Mouse (Mus musculus) intestine, embryonic 16.5 days (tissue): ENCODE data around the gene Nrcam. TPM values are rescaled to one million over a fixed set of nuclear protein-coding genes. Genes with fewer than 3 reads are reported as not detected.

Source experiments
- ATAC-seq: fragments of 200-750 bp; cut with Nextera tagmentation; 2 replicates; pipeline ENCODE4 v1.8.0; 2017; ENCODE audit warnings: moderate TSS enrichment, moderate library complexity
- H3K27ac ChIP-seq: fragments of 300-500 bp; sonication (generic); 2 replicates; pipeline ENCODE4 v1.5.1; 2014; ENCODE audit warnings: mild to moderate bottlenecking, low read length
- H3K27me3 ChIP-seq: fragments of 300-500 bp; sonication (generic); replicated peaks from 2 replicates; pipeline ENCODE4 v1.6.1; 2014; ENCODE audit warnings: low read length, control low read depth, mixed read lengths; ENCODE audit not compliant: control insufficient read depth, insufficient read depth
- H3K36me3 ChIP-seq: fragments of 300-500 bp; sonication (generic); 2 replicates; pipeline ENCODE4 v1.6.1; 2014; ENCODE audit warnings: low read length, control low read depth; ENCODE audit not compliant: control insufficient read depth, insufficient read depth
- H3K4me1 ChIP-seq: fragments of 300-500 bp; sonication (generic); 2 replicates; pipeline ENCODE4 v1.6.1; 2014; ENCODE audit warnings: low read length, control low read depth, mixed read lengths; ENCODE audit not compliant: control insufficient read depth, insufficient read depth
- H3K4me2 ChIP-seq: fragments of 300-500 bp; sonication (generic); 2 replicates; pipeline ENCODE4 v1.6.1; 2014; ENCODE audit warnings: low read depth, low read length, control low read depth
- H3K4me3 ChIP-seq: fragments of 300-500 bp; sonication (generic); 2 replicates; pipeline ENCODE4 v1.5.1; 2014; ENCODE audit warnings: mild to moderate bottlenecking, low read length
- H3K9ac ChIP-seq: fragments of 300-500 bp; sonication (generic); 2 replicates; pipeline ENCODE4 v1.6.1; 2014; ENCODE audit warnings: low read depth, low read length
- H3K9me3 ChIP-seq: fragments of 300-500 bp; sonication (generic); 2 replicates; pipeline ENCODE4 v1.6.1; 2016; ENCODE audit warnings: low read length, control low read depth; ENCODE audit not compliant: control insufficient read depth
- WGBS: fragments of 180-500 bp; shearing (Covaris S2); extraction: QIAGEN DNeasy Blood & Tissue Kit; methylation state at CpG from one replicate; pipeline ENCODE4 v1.1.7; 2014; 5-methylcytosine and 5-hydroxymethylcytosine counted together
- polyA plus RNA-seq: library from polyadenylated mRNA; unstranded; fragments of >200 nt; fragmentation: Nextera tagmentation; extraction: Ambion mirVana; gene quantifications from 2 replicates; pipeline ENCODE4 v1.2.1, GENCODE M21; 2015

The Nrcam gene
- polyA plus RNA-seq, 1 experiment from 2014 or later: 3.6 TPM

DNA sequence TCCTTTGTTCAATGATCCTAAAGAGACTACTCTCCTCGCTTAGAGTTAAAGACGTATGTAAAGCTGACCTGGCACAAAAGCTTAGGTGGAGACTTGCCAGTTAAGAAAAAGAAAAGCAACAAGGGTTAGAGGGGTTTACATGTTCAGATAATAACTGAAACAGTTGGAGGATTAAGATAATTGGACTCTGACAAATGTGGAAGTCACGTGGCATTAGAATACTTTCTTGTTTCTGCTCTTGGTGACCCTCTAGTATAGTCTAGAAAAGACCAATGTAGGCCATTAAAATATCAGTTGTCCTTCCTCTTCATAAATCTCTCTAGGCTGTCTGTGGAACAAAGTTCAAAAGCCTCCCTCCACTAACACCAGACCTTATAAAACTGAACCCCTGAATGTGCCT, 20.5 kb upstream of the Nrcam start:
- Histone ChIP-seq H3K27ac (no peak overlapping the region), H3K4me1 (no peaks in the 10 kb centered on the region), H3K27me3 (no peaks in the 10 kb centered on the region), H3K9me3 (no peaks in the 10 kb centered on the region), H3K9ac (no peak overlapping the region), H3K4me2 (no peak overlapping the region), H3K36me3 (no peaks in the 10 kb centered on the region), H3K4me3 (no peak overlapping the region)
- WGBS: 93% methylated on average over 3 of the region's 3 CpGs
- no peak for ATAC-seq

GRCm38 (mm10) chr12:44315212-44315611, 13.5 kb upstream of the Nrcam start:
- Histone ChIP-seq H3K4me3 (no peak overlapping the region), H3K36me3 (no peaks in the 10 kb centered on the region), H3K9ac (no peak overlapping the region), H3K4me1 (no peaks in the 10 kb centered on the region), H3K27ac (no peak overlapping the region), H3K4me2 (no peak overlapping the region), H3K9me3 (no peaks in the 10 kb centered on the region), H3K27me3 (no peaks in the 10 kb centered on the region)
- 95% methylated on average over 2 of the region's 2 CpGs for WGBS
- ATAC-seq: no peak

DNA sequence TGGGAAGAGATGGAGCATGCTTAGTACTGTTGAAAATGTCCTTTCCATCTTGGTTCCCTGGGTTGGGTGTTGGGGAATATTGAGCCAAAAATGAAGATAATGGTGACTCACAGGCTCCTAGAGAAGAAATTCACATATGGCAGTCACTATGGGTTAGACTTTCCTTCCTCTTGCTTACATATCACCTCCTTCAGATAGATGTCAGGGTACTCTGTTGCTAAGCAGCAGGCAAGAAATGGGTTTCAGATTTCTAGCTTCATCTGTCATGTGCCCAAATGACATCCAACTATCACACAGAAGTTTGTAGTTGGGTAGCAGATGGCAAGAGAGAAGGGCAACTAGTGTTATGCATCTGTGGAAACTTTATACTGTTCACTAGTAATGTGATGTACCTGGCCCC, 3.6 kb upstream of the Nrcam start:
- Histone ChIP-seq H3K4me1 (peaks cover 11% of the 10 kb centered on the region), H3K27me3 (peaks cover 10% of the 10 kb centered on the region; the same call in 1 of the 2 replicates), H3K9me3 (no peaks in the 10 kb centered on the region), H3K4me3 (no peak overlapping the region), H3K36me3 (no peaks in the 10 kb centered on the region), H3K27ac (no peak overlapping the region), H3K9ac (no peak overlapping the region), H3K4me2 (no peak overlapping the region)
- no peak for ATAC-seq

GRCm38 (mm10) chr12:44327452-44327851, 1.2 kb upstream of the Nrcam start:
- Histone ChIP-seq H3K4me2 (no peak overlapping the region), H3K9ac (no peak overlapping the region), H3K4me1 (peaks cover 13% of the 10 kb centered on the region), H3K9me3 (no peaks in the 10 kb centered on the region), H3K27me3 (peaks cover 15% of the 10 kb centered on the region; the same call in 1 of the 2 replicates), H3K27ac (no peak overlapping the region), H3K4me3 (no peak overlapping the region), H3K36me3 (no peaks in the 10 kb centered on the region)
- 45% methylated on average over 6 of the region's 6 CpGs for WGBS
- no peak for ATAC-seq

- peak; percentile 64 for ATAC-seq
- peak overlapping the region; percentile 66 for H3K9ac ChIP-seq
- H3K4me1 ChIP-seq: peaks cover 13% of the 10 kb centered on the region
- peak overlapping the region; percentile 70 for H3K4me3 ChIP-seq
- H3K9me3 ChIP-seq: no peaks in the 10 kb centered on the region
- no peak overlapping the region for H3K27ac ChIP-seq
- peak overlapping the region; percentile 98 for H3K4me2 ChIP-seq
- under 1% methylated on average over 61 of the region's 61 CpGs for WGBS
- peaks cover 15% of the 10 kb centered on the region; the same call in 1 of the 2 replicates for H3K27me3 ChIP-seq
- H3K36me3 ChIP-seq: no peaks in the 10 kb centered on the region
These were observed 881 bp downstream of the Nrcam start for GRCm38 (mm10) chr12:44329316-44330215.

DNA sequence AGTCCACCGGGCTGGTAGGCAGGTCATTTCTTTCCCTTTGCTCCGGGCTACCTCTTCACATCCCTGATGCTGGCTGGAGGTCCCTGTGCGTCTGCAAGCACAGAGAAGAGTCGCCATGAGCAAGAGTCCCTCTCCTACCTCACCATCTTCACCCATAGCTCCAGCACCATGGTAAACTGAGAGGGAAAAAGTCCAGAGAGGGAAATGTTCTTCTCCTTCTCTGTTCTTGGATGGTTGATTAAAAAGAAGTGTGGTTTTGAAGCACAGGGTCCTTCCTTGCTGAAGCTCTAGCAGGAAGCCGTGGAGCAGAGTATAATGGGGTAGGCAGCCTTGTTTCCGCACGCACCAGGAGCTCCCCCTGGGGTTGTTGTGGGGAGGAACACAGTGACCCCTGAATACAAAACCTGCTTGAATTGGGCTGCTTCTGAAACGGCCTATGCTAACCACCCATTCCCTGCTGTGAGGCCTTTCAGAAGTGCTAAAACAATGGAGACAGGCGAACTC, 1.6 kb downstream of the Nrcam start:
- WGBS: 9% methylated on average over 9 of the region's 9 CpGs
- H3K4me3 ChIP-seq: peak overlapping the region; percentile 70
- H3K4me2 ChIP-seq: peak overlapping the region; percentile 98
- H3K9me3 ChIP-seq: no peaks in the 10 kb centered on the region
- no peak for ATAC-seq
- no peak overlapping the region for H3K27ac ChIP-seq
- peaks cover 13% of the 10 kb centered on the region for H3K4me1 ChIP-seq
- no peaks in the 10 kb centered on the region for H3K36me3 ChIP-seq
- H3K9ac ChIP-seq: peak overlapping the region; percentile 66; the same call in 1 of the 2 replicates
- peaks cover 15% of the 10 kb centered on the region; the same call in 1 of the 2 replicates for H3K27me3 ChIP-seq

DNA sequence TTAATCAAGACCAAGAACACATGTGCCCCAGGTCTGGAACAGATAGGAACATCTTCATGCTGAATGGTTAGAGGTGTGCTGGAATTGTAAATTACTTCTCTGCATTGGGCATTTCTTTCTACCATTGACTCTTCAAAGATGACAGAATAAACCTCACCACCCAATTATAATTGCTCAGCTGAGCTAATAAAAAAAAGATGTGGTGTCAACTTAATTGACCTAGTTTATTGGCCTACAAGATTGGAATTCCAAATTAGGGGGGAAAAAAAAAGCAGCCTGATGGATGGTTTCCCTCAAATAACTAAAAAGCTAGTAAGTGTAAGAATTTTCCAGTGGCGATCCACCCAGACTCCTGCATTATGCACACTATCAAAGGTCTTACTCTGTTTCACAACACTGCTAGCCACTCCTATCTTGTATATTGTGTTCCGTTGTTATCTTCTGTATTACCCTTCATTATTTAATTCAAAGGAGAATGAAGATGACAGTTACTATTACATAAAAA, 8.5 kb downstream of the Nrcam start:
- 73% methylated on average over 2 of the region's 2 CpGs for WGBS
- no peak for ATAC-seq
- H3K27me3 ChIP-seq: no peaks in the 10 kb centered on the region

DNA sequence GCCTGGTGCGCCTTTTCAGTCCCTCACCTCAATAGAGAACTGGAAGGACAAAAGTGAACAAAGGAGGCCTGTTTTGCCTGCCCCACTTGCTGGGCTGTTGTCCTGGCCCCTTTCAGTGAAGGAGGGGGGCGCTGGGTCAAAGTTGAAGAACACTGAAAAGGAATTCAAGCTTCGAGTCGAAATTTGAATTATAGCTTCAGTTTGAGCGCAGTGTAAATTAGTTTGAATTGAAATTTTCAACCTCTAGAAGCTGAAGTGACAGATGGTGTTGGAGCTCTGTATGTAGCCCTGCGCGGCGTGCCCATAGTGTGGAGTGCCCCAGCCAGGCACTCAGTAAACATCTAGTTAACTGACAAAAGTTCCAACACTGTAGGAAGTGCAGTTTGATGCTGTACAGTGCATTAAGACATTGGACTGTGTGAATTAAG, 9.5 kb downstream of the Nrcam start:
- no peaks in the 10 kb centered on the region for H3K4me1 ChIP-seq
- H3K4me3 ChIP-seq: no peak overlapping the region
- no peaks in the 10 kb centered on the region for H3K27me3 ChIP-seq
- H3K27ac ChIP-seq: no peak overlapping the region
- H3K9me3 ChIP-seq: no peaks in the 10 kb centered on the region
- 58% methylated on average over 8 of the region's 8 CpGs for WGBS
- H3K4me2 ChIP-seq: no peak overlapping the region
- no peak overlapping the region for H3K9ac ChIP-seq
- no peaks in the 10 kb centered on the region for H3K36me3 ChIP-seq
- ATAC-seq: no peak

More for the DNA sequence above, 8.5 kb downstream of the Nrcam start:
- Histone ChIP-seq H3K27ac (no peak overlapping the region), H3K36me3 (no peaks in the 10 kb centered on the region), H3K9ac (no peak overlapping the region), H3K4me3 (no peak overlapping the region), H3K4me2 (no peak overlapping the region), H3K4me1 (no peaks in the 10 kb centered on the region), H3K9me3 (no peaks in the 10 kb centered on the region)

GRCm38 (mm10) chr12:44344075-44344474, 15.4 kb downstream of the Nrcam start:
- WGBS: 67% methylated on average over 6 of the region's 6 CpGs

More at GRCm38 (mm10) chr12:44344075-44344474, 15.4 kb downstream of the Nrcam start:
- no peak overlapping the region for H3K4me2 ChIP-seq
- H3K9me3 ChIP-seq: no peaks in the 10 kb centered on the region
- no peak for ATAC-seq
- no peaks in the 10 kb centered on the region for H3K27me3 ChIP-seq
- no peak overlapping the region for H3K4me3 ChIP-seq
- no peak overlapping the region for H3K9ac ChIP-seq
- H3K4me1 ChIP-seq: no peaks in the 10 kb centered on the region
- no peaks in the 10 kb centered on the region for H3K36me3 ChIP-seq
- H3K27ac ChIP-seq: no peak overlapping the region
